Mouse (Mus musculus): ENCODE data around the gene Sash1. TPM values are rescaled to one million over a fixed set of nuclear protein-coding genes. Genes with fewer than 3 reads are reported as not detected.
"Not testable (repeated sequence)": the region's sequence is repeated elsewhere in the genome, so short reads cannot be mapped to it uniquely, and the experiment has no call there.

Gene Sash1
- polyA plus RNA-seq, 1 experiment from 2014 or later = 6.4 TPM

- Histone ChIP-seq H3K27ac (ENCODE audit: low read depth) (no peak overlapping the region), H3K9me3 (ENCODE audit: low read depth, low read length) (no peaks in the 10 kb centered on the region), H3K4me1 (ENCODE audit: insufficient read depth) (no peaks in the 10 kb centered on the region), H3K4me3 (ENCODE audit: low read depth, low read length) (no peak overlapping the region), H3K36me3 (ENCODE audit: insufficient read depth) (peaks cover 5% of the 10 kb centered on the region), H3K4me2 (no peak overlapping the region), H3K9ac (no peak overlapping the region), H3K27me3 (ENCODE audit: insufficient read depth, low read length) (no peaks in the 10 kb centered on the region)
- 66% methylated on average over 13 of the region's 13 CpGs for WGBS
- DNase-seq (no peak), ATAC-seq (ENCODE audit: insufficient read depth) (no peak)
- TF ChIP-seq CTCF (IDR thresholded peaks at IDR 0.05; ENCODE audit: low read depth) = no peak
Measured at GRCm38 (mm10) chr10:8719345-8719744, 166.5 kb downstream of the Sash1 start.

DNA sequence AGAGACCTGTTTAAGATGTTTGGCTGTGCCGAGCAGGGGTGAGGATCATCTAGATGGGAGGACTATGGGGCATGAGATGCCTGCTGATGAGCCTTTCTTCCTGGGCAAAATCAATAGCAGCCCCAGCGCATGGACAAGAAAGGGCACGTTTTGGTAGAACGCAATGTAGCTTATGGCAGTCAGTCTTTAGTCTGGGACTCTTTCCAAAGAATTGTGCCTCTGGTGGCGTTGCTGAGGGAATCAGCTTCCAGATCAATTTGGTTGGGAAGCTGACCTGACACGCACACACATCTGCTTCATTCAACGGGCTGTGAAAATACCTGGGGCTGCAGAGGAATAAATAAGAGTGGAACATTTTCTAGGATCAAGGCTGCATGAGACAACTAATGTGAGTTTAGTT, 167.0 kb downstream of the Sash1 start:
- no peak overlapping the region for H3K27ac ChIP-seq (ENCODE audit: low read depth)
- no peaks in the 10 kb centered on the region for H3K27me3 ChIP-seq (ENCODE audit: insufficient read depth, low read length)
- H3K4me2 ChIP-seq = no peak overlapping the region
- H3K9ac ChIP-seq = no peak overlapping the region
- no peak for ATAC-seq (ENCODE audit: insufficient read depth)
- 87% methylated on average over 7 of the region's 7 CpGs for WGBS
- H3K36me3 ChIP-seq (ENCODE audit: insufficient read depth) = peaks cover 5% of the 10 kb centered on the region
- DNase-seq = no peak
- H3K4me3 ChIP-seq (ENCODE audit: low read depth, low read length) = no peak overlapping the region
- H3K4me1 ChIP-seq (ENCODE audit: insufficient read depth) = no peaks in the 10 kb centered on the region
- no peak for TF ChIP-seq CTCF (IDR thresholded peaks at IDR 0.05; ENCODE audit: low read depth)
- no peaks in the 10 kb centered on the region for H3K9me3 ChIP-seq (ENCODE audit: low read depth, low read length)

- WGBS = 79% methylated on average over 5 of the region's 5 CpGs
- DNase-seq = no peak
- H3K4me3 ChIP-seq (ENCODE audit: low read depth, low read length) = no peak overlapping the region
Measured at GRCm38 (mm10) chr10:8717171-8717570, 168.7 kb downstream of the Sash1 start.

GRCm38 (mm10) chr10:8715679-8716284, 170.1 kb downstream of the Sash1 start:
- no peaks in the 10 kb centered on the region for H3K9me3 ChIP-seq (ENCODE audit: low read depth, low read length)
- peak; percentile 41; the same call in 1 of the 2 replicates for ATAC-seq (ENCODE audit: insufficient read depth)
- peak; percentile 93 for DNase-seq
- no peak overlapping the region for H3K9ac ChIP-seq
- peak; percentile 97 for TF ChIP-seq CTCF (IDR thresholded peaks at IDR 0.05; ENCODE audit: low read depth)
- H3K4me2 ChIP-seq = no peak overlapping the region
- H3K36me3 ChIP-seq (ENCODE audit: insufficient read depth) = no peaks in the 10 kb centered on the region; the same call in 1 of the 2 replicates
- no peak overlapping the region for H3K4me3 ChIP-seq (ENCODE audit: low read depth, low read length)
- no peak overlapping the region for H3K27ac ChIP-seq (ENCODE audit: low read depth)
- H3K27me3 ChIP-seq (ENCODE audit: insufficient read depth, low read length) = no peaks in the 10 kb centered on the region
- WGBS = 18% methylated on average over 12 of the region's 12 CpGs
- no peaks in the 10 kb centered on the region for H3K4me1 ChIP-seq (ENCODE audit: insufficient read depth)

More at GRCm38 (mm10) chr10:8717171-8717570, 168.7 kb downstream of the Sash1 start:
- Histone ChIP-seq H3K9ac (no peak overlapping the region), H3K36me3 (ENCODE audit: insufficient read depth) (no peaks in the 10 kb centered on the region; the same call in 1 of the 2 replicates), H3K27ac (ENCODE audit: low read depth) (no peak overlapping the region), H3K9me3 (ENCODE audit: low read depth, low read length) (no peaks in the 10 kb centered on the region), H3K27me3 (ENCODE audit: insufficient read depth, low read length) (no peaks in the 10 kb centered on the region), H3K4me1 (ENCODE audit: insufficient read depth) (no peaks in the 10 kb centered on the region), H3K4me2 (no peak overlapping the region)
- ATAC-seq (ENCODE audit: insufficient read depth) = no peak
- TF ChIP-seq CTCF (IDR thresholded peaks at IDR 0.05; ENCODE audit: low read depth) = no peak

DNA sequence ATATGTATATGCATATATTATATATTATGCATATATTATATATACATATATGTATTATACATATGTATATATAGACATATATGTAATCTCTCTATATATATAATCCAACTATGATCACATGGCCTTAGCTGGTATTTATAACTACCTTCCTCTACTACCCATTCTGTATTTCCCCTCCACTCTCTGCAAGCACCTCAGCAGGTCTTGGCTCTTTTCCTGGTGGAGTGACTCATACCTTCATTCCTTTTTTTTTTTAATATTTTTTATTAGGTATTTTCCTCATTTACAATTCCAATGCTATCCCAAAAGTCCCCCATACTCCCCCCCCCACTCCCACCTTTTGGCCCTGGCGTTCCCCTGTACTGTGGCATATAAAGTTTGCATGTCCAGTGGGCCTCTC, 189.2 kb downstream of the Sash1 start:
- 88% methylated on average over 1 of the region's 1 CpGs for WGBS
- H3K9ac ChIP-seq; DNase-seq; H3K27me3 ChIP-seq (ENCODE audit: insufficient read depth, low read length); H3K4me1 ChIP-seq (ENCODE audit: insufficient read depth); H3K4me3 ChIP-seq (ENCODE audit: low read depth, low read length); H3K27ac ChIP-seq (ENCODE audit: low read depth); H3K36me3 ChIP-seq (ENCODE audit: insufficient read depth); H3K9me3 ChIP-seq (ENCODE audit: low read depth, low read length); ATAC-seq (ENCODE audit: insufficient read depth); H3K4me2 ChIP-seq: not testable (repeated sequence)

- H3K4me2 ChIP-seq = no peak overlapping the region
- H3K27me3 ChIP-seq (ENCODE audit: insufficient read depth, low read length) = no peaks in the 10 kb centered on the region
- no peak overlapping the region for H3K4me3 ChIP-seq (ENCODE audit: low read depth, low read length)
- H3K9ac ChIP-seq = no peak overlapping the region
- no peaks in the 10 kb centered on the region for H3K4me1 ChIP-seq (ENCODE audit: insufficient read depth)
- DNase-seq (no peak), ATAC-seq (ENCODE audit: insufficient read depth) (no peak)
- H3K27ac ChIP-seq (ENCODE audit: low read depth) = no peak overlapping the region
- no peaks in the 10 kb centered on the region for H3K9me3 ChIP-seq (ENCODE audit: low read depth, low read length)
- WGBS = 77% methylated on average over 7 of the region's 7 CpGs
- TF ChIP-seq CTCF (IDR thresholded peaks at IDR 0.05; ENCODE audit: low read depth) = no peak
- no peaks in the 10 kb centered on the region for H3K36me3 ChIP-seq (ENCODE audit: insufficient read depth)
Measured at GRCm38 (mm10) chr10:8693996-8694500, 191.8 kb downstream of the Sash1 start.

- WGBS = 86% methylated on average over 4 of the region's 4 CpGs
- Histone ChIP-seq H3K27ac (ENCODE audit: low read depth) (no peak overlapping the region), H3K9ac (no peak overlapping the region), H3K4me3 (ENCODE audit: low read depth, low read length) (no peak overlapping the region), H3K4me1 (ENCODE audit: insufficient read depth) (no peaks in the 10 kb centered on the region), H3K9me3 (ENCODE audit: low read depth, low read length) (no peaks in the 10 kb centered on the region), H3K36me3 (ENCODE audit: insufficient read depth) (no peaks in the 10 kb centered on the region), H3K4me2 (no peak overlapping the region), H3K27me3 (ENCODE audit: insufficient read depth, low read length) (no peaks in the 10 kb centered on the region)
- TF ChIP-seq CTCF (IDR thresholded peaks at IDR 0.05; ENCODE audit: low read depth) = no peak
- ATAC-seq (ENCODE audit: insufficient read depth) (no peak), DNase-seq (no peak)
Measured at GRCm38 (mm10) chr10:8693561-8693960, 192.3 kb downstream of the Sash1 start.

All from lung, embryonic 14.5 days (tissue).